Mouse (Mus musculus): ENCODE data around the gene Vps26b.
A peak's percentile ranks its signal among the peaks of the same experiment; 100 is the strongest.

DNA sequence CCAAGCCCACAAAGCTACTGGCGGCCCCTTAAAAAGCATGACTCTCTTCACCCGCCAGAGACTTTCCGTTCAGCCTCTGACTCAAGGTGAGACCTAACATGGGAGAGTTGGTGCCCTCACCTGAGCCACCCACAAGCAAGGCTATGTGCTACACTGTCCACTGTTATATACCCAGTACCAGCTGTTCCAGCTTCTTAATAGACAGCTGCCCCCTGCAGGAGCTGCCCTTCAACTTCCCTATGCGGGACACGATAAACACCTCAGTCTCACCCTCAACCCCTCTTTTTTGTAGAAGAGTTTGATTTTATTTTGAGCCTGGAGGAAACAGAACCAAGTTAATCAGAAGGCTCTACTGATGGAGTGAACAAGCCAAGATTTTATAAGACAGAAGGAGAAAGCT lies 23.0 kb downstream of the Vps26b start:
- 0 out of 2 replicates have a peak, but pooled peaks have one; percentile 13 for TF ChIP-seq CTCF (IDR thresholded peaks at IDR 0.05)
- no peak for TF ChIP-seq POLR2A (IDR thresholded peaks at IDR 0.05; ENCODE audit: insufficient read depth, low read depth, low read length)

Measured in heart, adult 2 months (tissue).